Mouse (Mus musculus) thymus, adult 18-20 months (tissue): ENCODE results near the gene Msgn1.

Experiments
- DNase-seq, 2 experiments: peaks; one replicate each; pipeline ENCODE4 v3.0.0; 2022; ENCODE audit warnings: mixed read lengths in 2 of 2

Gene Msgn1

GRCm38 (mm10) chr12:11208872-11209271 lies at the start of gene Msgn1:
Msgn1 (minus strand) TSS chr12:11208972.
- DNase-seq: no peak

DNA sequence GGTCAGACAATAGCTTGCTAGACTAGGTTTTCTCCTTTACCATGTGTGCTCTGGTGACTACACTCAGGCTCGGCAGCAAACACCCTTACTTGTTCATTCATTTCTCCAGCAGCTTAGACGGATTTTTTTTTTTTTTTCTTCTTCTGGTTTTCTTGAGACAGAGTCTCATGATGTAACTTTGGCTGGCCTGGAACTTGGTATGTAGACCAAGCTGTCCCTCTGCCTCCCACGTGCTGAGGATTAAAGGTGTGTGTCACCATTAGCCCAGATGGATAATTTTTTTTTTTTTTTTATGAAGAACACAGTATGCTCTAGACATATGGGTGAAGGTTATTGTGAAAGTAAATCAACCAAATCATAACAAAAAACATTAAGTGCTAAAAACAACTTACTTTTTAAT lies 41.5 kb upstream of the Msgn1 start:
- DNase-seq: no peak

GRCm38 (mm10) chr12:11247460-11247859 lies 38.7 kb upstream of the Msgn1 start:
- no peak for DNase-seq

- no peak for DNase-seq
Observed at GRCm38 (mm10) chr12:11235996-11236395, 27.2 kb upstream of the Msgn1 start.

DNA sequence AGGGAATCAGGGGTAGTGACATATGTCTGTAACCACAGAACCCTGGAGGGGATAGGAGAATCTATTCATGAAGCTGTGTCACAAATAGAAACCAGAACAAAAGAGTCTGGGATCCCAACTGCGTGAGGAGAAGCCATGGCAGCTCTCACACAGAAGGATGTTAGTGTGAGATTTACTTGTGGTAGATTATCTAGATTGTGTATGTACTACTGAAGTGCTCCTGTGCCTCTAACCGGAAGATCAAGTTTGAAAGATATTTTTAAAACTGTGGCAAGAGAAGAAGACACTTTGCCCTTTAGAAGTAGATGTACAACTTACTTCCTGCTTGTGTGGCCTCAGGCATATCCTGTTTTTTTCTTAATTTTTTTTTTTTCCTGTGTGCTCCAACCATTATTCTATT lies 21.5 kb upstream of the Msgn1 start:
- DNase-seq: no peak

DNA sequence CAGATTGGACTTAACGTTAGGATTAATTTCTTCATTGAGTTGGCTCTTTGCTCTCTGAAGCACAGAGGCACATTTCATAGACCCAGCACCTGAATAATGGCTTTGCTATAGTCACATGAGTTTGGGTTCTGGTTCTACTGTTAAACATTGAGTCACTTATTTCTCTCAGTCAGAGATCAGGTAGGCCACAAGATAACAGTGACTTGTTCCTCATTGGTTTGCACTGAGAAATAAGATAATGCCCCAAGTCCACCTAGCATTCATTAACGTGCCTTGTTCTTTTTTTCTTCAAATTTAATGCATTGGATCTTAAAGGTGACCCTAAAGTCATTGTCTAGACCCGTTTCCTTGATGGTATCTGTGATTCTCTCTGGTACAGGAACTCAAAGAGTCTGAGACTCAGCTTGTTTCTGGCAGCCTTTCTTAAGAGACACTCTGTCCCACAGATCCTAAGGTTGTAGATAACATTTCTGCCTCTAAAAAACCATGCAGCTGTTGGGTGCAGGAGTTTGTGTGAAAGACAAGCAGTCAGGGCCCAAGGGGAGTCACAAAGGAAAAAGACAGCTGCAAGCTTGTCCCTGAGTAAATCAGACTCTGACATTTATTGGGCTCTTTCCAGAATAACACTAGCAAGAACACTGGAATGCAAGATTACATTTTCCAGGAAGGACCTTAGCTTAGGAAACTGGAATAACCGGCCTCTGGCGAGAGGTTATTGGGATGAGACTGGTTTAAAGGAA lies 17.9 kb upstream of the Msgn1 start:
- DNase-seq: no peak

- DNase-seq: no peak
Observed at GRCm38 (mm10) chr12:11226123-11226522, 17.4 kb upstream of the Msgn1 start.

DNA sequence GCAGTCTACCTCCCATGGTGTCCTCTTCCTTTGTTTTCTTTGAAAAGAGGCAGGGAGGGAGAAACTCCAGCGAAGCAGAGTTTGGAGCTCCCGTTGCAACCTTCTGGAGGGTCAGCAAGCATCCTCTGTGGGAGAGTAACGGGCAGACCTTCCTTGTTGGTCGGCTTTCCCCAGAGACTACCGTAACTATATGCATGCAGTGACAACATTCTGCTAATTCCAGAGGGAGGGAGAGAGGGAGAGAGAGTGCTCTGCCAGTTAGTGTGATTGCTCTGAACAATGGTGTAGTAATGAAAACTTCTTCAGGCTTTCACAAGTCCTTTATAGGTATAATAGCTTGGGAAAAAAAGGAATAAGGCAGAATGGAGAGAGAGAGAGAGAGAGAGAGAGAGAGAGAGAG lies 15.9 kb upstream of the Msgn1 start:
- no peak for DNase-seq

- no peak for DNase-seq
Observed at GRCm38 (mm10) chr12:11223090-11223489, 14.3 kb upstream of the Msgn1 start.

DNA sequence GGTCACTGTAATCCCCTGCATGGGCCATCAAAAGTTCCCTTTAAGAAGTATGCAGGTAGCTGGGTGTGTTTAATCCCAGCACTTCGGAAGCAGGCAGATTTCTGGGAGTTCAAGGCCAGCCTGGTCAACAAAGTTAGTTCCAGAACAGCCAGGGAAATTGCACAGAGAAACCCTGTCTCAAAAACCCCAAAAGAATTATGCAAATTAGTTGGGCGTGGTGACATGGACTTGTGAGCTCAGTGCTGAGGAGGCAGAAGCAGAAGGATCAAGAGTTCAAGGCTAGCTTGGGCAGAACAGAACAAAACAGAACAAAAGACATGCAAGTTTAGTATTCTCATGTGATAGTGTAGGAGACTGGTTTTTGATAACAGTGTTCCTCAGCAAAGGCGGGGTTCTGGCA lies 13.8 kb upstream of the Msgn1 start:
- DNase-seq: no peak

DNA sequence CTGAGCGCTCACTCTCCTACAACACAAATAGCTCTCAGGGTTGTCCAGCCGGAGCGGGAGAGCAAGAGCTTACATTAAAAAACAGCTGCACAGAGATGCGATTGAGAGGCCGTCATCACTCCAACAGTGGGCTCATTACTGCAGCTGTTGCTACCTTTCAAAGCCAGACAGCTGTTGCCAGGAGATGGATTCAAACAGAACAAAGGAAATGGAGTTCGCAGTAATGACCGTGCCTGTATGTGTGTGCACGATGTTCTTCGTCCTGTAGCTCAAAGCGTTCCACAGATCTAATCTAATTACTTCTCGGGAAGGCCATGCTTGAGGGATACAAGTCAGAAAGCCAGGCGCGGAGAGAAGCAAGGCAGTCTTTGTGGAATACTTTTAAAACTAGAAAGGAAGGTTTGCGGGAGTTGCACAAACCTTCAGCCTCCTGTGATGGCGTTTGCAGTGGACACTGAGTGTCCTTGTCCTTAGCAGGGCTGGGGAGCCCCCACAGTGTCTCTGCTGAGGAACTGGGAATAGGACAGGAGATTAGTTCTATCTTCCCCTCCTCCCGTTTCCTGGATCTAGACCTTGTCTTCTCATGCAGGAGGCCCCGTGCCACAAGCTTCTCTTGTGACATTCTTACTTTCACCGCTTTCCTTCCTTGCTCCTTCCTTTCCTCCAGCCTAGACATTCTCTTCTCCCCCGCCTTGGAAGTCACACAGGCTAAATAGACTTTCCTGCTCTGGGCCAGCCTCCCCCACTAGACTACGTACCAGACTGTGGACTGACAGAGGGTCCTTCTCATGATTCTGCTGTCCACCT lies 13.0 kb upstream of the Msgn1 start:
- no peak for DNase-seq

- no peak for DNase-seq
Observed at GRCm38 (mm10) chr12:11217726-11218250, 9.0 kb upstream of the Msgn1 start.

- DNase-seq: no peak
Observed at GRCm38 (mm10) chr12:11216454-11216853, 7.7 kb upstream of the Msgn1 start.

GRCm38 (mm10) chr12:11215555-11215954 lies 6.8 kb upstream of the Msgn1 start:
- DNase-seq: no peak

- DNase-seq: no peak
Observed at GRCm38 (mm10) chr12:11214776-11215175, 6.0 kb upstream of the Msgn1 start.

GRCm38 (mm10) chr12:11212881-11213280 lies 4.1 kb upstream of the Msgn1 start:
- no peak for DNase-seq

DNA sequence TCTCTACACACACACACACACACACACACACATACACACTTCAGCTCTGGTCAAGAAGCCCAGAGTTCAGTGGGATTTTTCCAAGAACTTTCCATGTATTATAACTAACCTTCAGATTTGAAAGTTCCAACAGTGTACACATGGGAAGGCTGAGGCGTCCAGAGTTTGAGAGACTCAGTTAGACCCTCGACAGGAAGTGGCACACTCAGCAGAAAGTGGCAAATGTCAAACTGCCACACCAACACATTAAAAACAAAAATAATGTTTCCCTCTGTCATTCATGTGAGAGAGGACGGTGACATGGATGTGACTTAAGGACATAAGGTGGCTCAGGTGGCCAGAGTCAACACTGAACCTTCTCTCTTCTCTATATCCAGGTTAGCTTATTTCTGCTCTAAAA lies 1.6 kb upstream of the Msgn1 start:
- DNase-seq: no peak

DNA sequence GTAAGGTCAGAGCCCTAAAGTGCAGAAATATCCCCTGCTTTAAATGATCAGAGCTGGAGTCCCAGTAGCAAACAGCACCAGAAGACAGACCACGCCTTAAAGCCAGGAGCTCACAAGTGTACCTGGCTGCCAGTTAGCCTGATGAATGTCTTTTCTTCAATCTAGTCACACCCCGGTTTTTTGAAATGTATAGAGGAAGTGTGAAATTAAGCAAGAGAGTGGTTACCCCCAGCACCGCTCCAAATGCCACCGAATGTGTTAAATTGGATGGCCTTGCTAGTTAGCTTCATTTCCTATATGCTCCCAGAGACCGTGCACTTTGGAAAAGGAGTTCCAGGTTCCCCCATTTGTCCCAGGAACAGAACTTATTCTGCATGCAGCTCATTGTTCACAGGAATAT lies 864 bp upstream of the Msgn1 start:
- DNase-seq: no peak

- no peak for DNase-seq
Observed at GRCm38 (mm10) chr12:11206321-11206720, 2.5 kb downstream of the Msgn1 start.

GRCm38 (mm10) chr12:11203694-11204665 lies 4.8 kb downstream of the Msgn1 start:
- DNase-seq: no peak

GRCm38 (mm10) chr12:11202476-11202875 lies 6.3 kb downstream of the Msgn1 start:
- DNase-seq: no peak

DNA sequence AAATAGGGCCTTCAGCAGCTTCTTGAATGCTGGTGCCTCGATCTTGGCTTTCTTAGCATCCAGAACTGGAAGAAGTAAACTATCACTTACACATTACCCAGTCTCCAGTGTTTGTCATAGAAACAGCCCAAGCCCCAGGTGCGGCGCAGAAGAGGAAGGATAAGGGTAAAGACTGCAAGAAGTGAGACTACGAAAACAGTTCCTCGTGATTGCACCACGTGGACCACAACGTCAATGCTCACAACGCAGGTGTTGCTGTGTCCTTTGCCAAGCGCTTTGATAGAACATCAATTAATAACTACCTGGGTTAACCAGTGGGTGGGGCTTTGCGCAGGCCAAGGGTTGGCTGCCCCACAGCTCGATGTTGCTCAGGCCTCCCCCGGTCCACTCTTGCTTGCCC lies 8.1 kb downstream of the Msgn1 start:
- no peak for DNase-seq

DNA sequence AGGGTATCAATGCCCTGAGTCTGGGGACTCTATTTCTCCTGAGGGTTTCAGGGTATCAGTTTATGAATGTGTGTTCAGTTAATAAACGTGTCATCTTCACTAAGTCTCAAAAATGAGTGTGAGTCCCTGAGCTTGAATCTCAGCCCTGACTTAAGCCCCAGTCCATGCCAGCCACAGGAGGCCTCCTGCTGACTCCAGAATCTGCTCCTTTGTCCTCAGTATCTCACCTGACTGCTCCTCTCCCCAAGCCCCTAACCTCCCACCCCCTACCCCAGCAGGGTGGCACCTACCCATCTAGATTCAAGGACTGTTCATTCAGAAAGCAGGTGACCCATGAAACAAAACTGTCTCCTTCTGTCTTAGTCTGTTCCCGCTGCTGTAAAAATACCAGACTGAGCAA lies 10.2 kb downstream of the Msgn1 start:
- DNase-seq: no peak
